Comparison of ENCODE assay signal across 19 mouse cellular contexts in the genomic region with DNA sequence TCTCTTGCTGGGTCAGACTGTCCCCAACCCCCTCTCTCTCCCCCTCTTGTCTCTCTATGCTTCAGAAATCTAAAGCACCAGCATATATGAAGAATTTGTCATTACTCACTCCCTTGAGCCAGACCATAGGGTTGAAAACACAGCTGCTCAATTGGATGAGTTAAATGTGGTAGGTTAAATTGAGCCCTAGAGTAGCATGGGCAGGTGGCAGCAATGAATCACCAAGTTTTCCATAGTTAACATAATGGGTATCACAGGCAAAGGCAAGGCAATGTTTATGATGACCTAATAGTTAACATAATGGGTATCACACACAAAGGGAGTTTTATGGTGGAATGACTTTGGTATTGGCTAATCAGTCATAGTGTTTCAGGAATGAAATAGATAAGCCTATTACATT.
DNase-seq lines count a peak whose midpoint lies in the region; TF ChIP-seq lines count a peak whose summit lies in the region.
"Had no signal": no experiment of that assay in that cellular context is flagged by ENCODE, and none has a peak within 500 bp of the region (broad histone marks: within the 10 kb centered on the region; RNA-seq: fewer than 3 reads in every experiment).

No protein-coding gene starts in this region.

- H3K4me1 ChIP-seq in CH12.LX (ENCODE audit: control insufficient read depth in 1 of 2, insufficient read depth in 2 of 2), result peaks cover 0 to 42% of the 10 kb centered on the region in 2 experiments; a peak in 2 of 4 replicates
- no peaks in the 10 kb centered on the region for H3K4me1 ChIP-seq in limb, embryonic 10.5 days
- H3K4me1 ChIP-seq: embryonic facial prominence, embryonic 10.5 days; embryonic facial prominence, embryonic 12.5 days; forebrain, embryonic 13.5 days; forebrain, embryonic 15.5 days had no signal

- H3K36me3 ChIP-seq in CH12.LX (replicated peaks in 1 of 2; ENCODE audit: control insufficient read depth in 1 of 2, insufficient read depth in 1 of 2, low read length in 1 of 2), result peaks cover 2 to 17% of the 10 kb centered on the region in 2 experiments
- no peaks in the 10 kb centered on the region for H3K36me3 ChIP-seq in limb, embryonic 10.5 days
- H3K36me3 ChIP-seq: embryonic facial prominence, embryonic 10.5 days; embryonic facial prominence, embryonic 12.5 days; forebrain, embryonic 15.5 days had no signal

- H3K9ac ChIP-seq in CH12.LX (ENCODE audit: insufficient read depth, low read depth), result no peak overlapping the region
- H3K9ac ChIP-seq: embryonic facial prominence, embryonic 12.5 days; forebrain, embryonic 13.5 days; forebrain, embryonic 15.5 days; forebrain, postnatal 0 days had no signal

- TF ChIP-seq RAD21 in CH12.LX (IDR thresholded peaks at IDR 0.05; ENCODE audit: low read depth, low read length), result no peak; the same call in none of the 2 replicates

- intact Hi-C loops in left cerebral cortex, postnatal 10 days (cut with DNase I), result no loop called here

- H3K79me2 ChIP-seq in CH12.LX (replicated peaks; ENCODE audit: control insufficient read depth, extremely low read depth, insufficient read depth, poor library complexity, severe bottlenecking), result no peaks in the 10 kb centered on the region

- TF ChIP-seq POLR2A in CH12.LX (IDR thresholded peaks at IDR 0.05; ENCODE audit: low read depth, low read length), result no peak

- no peak for DNase-seq in CH12.LX (ENCODE audit: extremely low read depth)
- peak; percentile 4 for DNase-seq in mesoderm, embryonic 11.5 days (ENCODE audit: low read depth, low spot score)
- DNase-seq in embryo, embryonic 10 days (ENCODE audit: low spot score), result no peak
- DNase-seq in left cerebral cortex, postnatal 10 days (ENCODE audit: extremely low spot score in 1 of 2, low spot score in 2 of 2), result no peak
- DNase-seq in limb, embryonic 10.5 days (ENCODE audit: low spot score), result no peak
- DNase-seq: adrenal gland, adult 2 months; adrenal gland, postnatal 14 days; adrenal gland, postnatal 36 days; cerebellum, adult 11 months; cerebellum, adult 18-20 months; cerebellum, adult 8-10 months; cerebellum, adult 9-11 months; cerebellum, postnatal 14 days; cerebellum, postnatal 36 days; forebrain, postnatal 0 days had no signal

- H3K4me3 ChIP-seq in CH12.LX (replicated peaks in 1 of 3; ENCODE audit: low read depth in 2 of 3, low read length in 2 of 3, poor library complexity in 1 of 3), result no peak overlapping the region
- no peak overlapping the region for H3K4me3 ChIP-seq in limb, embryonic 10.5 days
- H3K4me3 ChIP-seq: embryonic facial prominence, embryonic 10.5 days; embryonic facial prominence, embryonic 12.5 days; forebrain, embryonic 13.5 days; forebrain, embryonic 15.5 days had no signal

- dilution Hi-C loops in CH12.LX (cut with MboI; ENCODE audit: extremely low pct_ligation_motif_present, extremely low pct_unique_long_range_greater_than_20kb, low sequenced_read_pairs), result no loop called here

- 0 out of 2 replicates have a peak overlapping the region, but pooled peaks have one; percentile 14 for H3K27ac ChIP-seq in CH12.LX (ENCODE audit: insufficient read depth, low read depth)
- H3K27ac ChIP-seq in limb, embryonic 10.5 days, result no peak overlapping the region
- H3K27ac ChIP-seq: embryonic facial prominence, embryonic 10.5 days; embryonic facial prominence, embryonic 12.5 days; forebrain, embryonic 13.5 days; forebrain, embryonic 15.5 days had no signal

- H3K9me3 ChIP-seq in CH12.LX (replicated peaks; ENCODE audit: low read length), result peaks cover 6% of the 10 kb centered on the region
- H3K9me3 ChIP-seq in limb, embryonic 10.5 days (replicated peaks), result no peaks in the 10 kb centered on the region
- H3K9me3 ChIP-seq: embryonic facial prominence, embryonic 10.5 days; embryonic facial prominence, embryonic 12.5 days; forebrain, embryonic 13.5 days; forebrain, embryonic 15.5 days had no signal

- in situ Hi-C loops in CH12.LX (cut with MboI; ENCODE audit: low pct_ligation_motif_present, low pct_unique_long_range_greater_than_20kb, low sequenced_read_pairs), result no loop called here

- H3K4me2 ChIP-seq in CH12.LX (ENCODE audit: insufficient read depth, low read depth, poor library complexity, severe bottlenecking), result no peak overlapping the region
- H3K4me2 ChIP-seq: embryonic facial prominence, embryonic 12.5 days; forebrain, embryonic 13.5 days; forebrain, embryonic 15.5 days had no signal

- H3K27me3 ChIP-seq in CH12.LX (replicated peaks), result no peaks in the 10 kb centered on the region
- no peaks in the 10 kb centered on the region for H3K27me3 ChIP-seq in limb, embryonic 10.5 days (ENCODE audit: low read depth, poor library complexity, severe bottlenecking)
- H3K27me3 ChIP-seq: embryonic facial prominence, embryonic 12.5 days; forebrain, embryonic 13.5 days; forebrain, embryonic 15.5 days had no signal

- no peak for TF ChIP-seq CTCF in CH12.LX (conservative IDR thresholded peaks at IDR 0.05 in 1 of 2, IDR thresholded peaks at IDR 0.05 in 1 of 2; ENCODE audit: low read depth in 2 of 2, low read length in 2 of 2)

- peak; percentile 11; the same call in 1 of the 2 replicates for TF ChIP-seq EP300 in CH12.LX (IDR thresholded peaks at IDR 0.05; ENCODE audit: low read length)

TF ChIP-seq in CH12.LX, 34 proteins besides CTCF, POLR2A, EP300 and RAD21:
- TF ChIP-seq MAX (IDR thresholded peaks at IDR 0.05; ENCODE audit: low read length), result no peak
- no peak for TF ChIP-seq E2F4 (IDR thresholded peaks at IDR 0.05; ENCODE audit: insufficient replicate concordance, low read depth, low read length)
- no peak for TF ChIP-seq BHLHE40 (IDR thresholded peaks at IDR 0.05; ENCODE audit: low read depth, low read length)
- TF ChIP-seq TCF12 (IDR thresholded peaks at IDR 0.05; ENCODE audit: low read depth, low read length), result 0 out of 2 replicates have a peak, but pooled peaks have one; percentile 45
- peak; percentile 72 for TF ChIP-seq ETS1 (conservative IDR thresholded peaks at IDR 0.05; ENCODE audit: low read depth, low read length)
- 0 out of 2 replicates have a peak, but pooled peaks have one; percentile 36 for TF ChIP-seq MEF2A (IDR thresholded peaks at IDR 0.05; ENCODE audit: borderline replicate concordance, low read depth, low read length)
- no peak for TF ChIP-seq JUN (IDR thresholded peaks at IDR 0.05; ENCODE audit: insufficient read depth, low read depth, low read length)
- no peak for TF ChIP-seq UBTF (IDR thresholded peaks at IDR 0.05; ENCODE audit: low read depth, low read length)
